Mouse (Mus musculus) splenic B cell, adult 2 months (primary cell): ENCODE measurements around the gene Schip1.

Experiments
- DNase-seq: peaks from one replicate; pipeline ENCODE4 v3.0.0-alpha.2; 2011; ENCODE audit warnings: low read depth, low spot score
- H3K27me3 ChIP-seq: 2 replicates; pipeline ENCODE4 v1.6.1; 2012; ENCODE audit warnings: mild to moderate bottlenecking, low read length, moderate library complexity, mixed read lengths; ENCODE audit not compliant: control insufficient read depth, poor library complexity, insufficient read depth, severe bottlenecking
- H3K36me3 ChIP-seq: 2 replicates; pipeline ENCODE4 v1.6.1; 2012; ENCODE audit warnings: mild to moderate bottlenecking, low read length, moderate library complexity, mixed read lengths; ENCODE audit not compliant: control insufficient read depth, poor library complexity, insufficient read depth, severe bottlenecking

Schip1 gene

GRCm38 (mm10) chr3:68582103-68582740 is 517.6 kb downstream of the Schip1 start:
- DNase-seq = peak; percentile 29
- no peaks in the 10 kb centered on the region for H3K27me3 ChIP-seq
- H3K36me3 ChIP-seq = no peaks in the 10 kb centered on the region; the same call in 1 of the 2 replicates

- no peak for DNase-seq
- H3K36me3 ChIP-seq = no peaks in the 10 kb centered on the region; the same call in 1 of the 2 replicates
- no peaks in the 10 kb centered on the region for H3K27me3 ChIP-seq
These were observed 518.6 kb downstream of the Schip1 start for GRCm38 (mm10) chr3:68583031-68583693.

GRCm38 (mm10) chr3:68583771-68584511 is 519.3 kb downstream of the Schip1 start:
- no peaks in the 10 kb centered on the region for H3K27me3 ChIP-seq
- no peak for DNase-seq
- no peaks in the 10 kb centered on the region; the same call in 1 of the 2 replicates for H3K36me3 ChIP-seq

- H3K27me3 ChIP-seq = no peaks in the 10 kb centered on the region
- DNase-seq = no peak
- no peaks in the 10 kb centered on the region; the same call in 1 of the 2 replicates for H3K36me3 ChIP-seq
These were observed 520.6 kb downstream of the Schip1 start for GRCm38 (mm10) chr3:68585213-68585612.

GRCm38 (mm10) chr3:68586646-68587064 is 522.1 kb downstream of the Schip1 start:
- Histone ChIP-seq H3K27me3 (no peaks in the 10 kb centered on the region), H3K36me3 (no peaks in the 10 kb centered on the region; the same call in 1 of the 2 replicates)
- no peak for DNase-seq

GRCm38 (mm10) chr3:68587567-68588245 is 523.1 kb downstream of the Schip1 start:
- no peaks in the 10 kb centered on the region for H3K36me3 ChIP-seq
- no peaks in the 10 kb centered on the region for H3K27me3 ChIP-seq
- no peak for DNase-seq

- H3K36me3 ChIP-seq = no peaks in the 10 kb centered on the region
- H3K27me3 ChIP-seq = no peaks in the 10 kb centered on the region
- no peak for DNase-seq
These were observed 524.7 kb downstream of the Schip1 start for GRCm38 (mm10) chr3:68589220-68589840.

- DNase-seq = no peak
- no peaks in the 10 kb centered on the region for H3K36me3 ChIP-seq
- no peaks in the 10 kb centered on the region for H3K27me3 ChIP-seq
These were observed 525.8 kb downstream of the Schip1 start for GRCm38 (mm10) chr3:68590436-68590835.

GRCm38 (mm10) chr3:68592575-68592974 is 528.0 kb downstream of the Schip1 start:
- no peaks in the 10 kb centered on the region for H3K27me3 ChIP-seq
- H3K36me3 ChIP-seq = no peaks in the 10 kb centered on the region
- DNase-seq = no peak

- DNase-seq = no peak
- Histone ChIP-seq H3K27me3 (no peaks in the 10 kb centered on the region), H3K36me3 (no peaks in the 10 kb centered on the region)
These were observed 528.7 kb downstream of the Schip1 start for GRCm38 (mm10) chr3:68593073-68593867.

- no peak for DNase-seq
- no peaks in the 10 kb centered on the region for H3K27me3 ChIP-seq
- H3K36me3 ChIP-seq = no peaks in the 10 kb centered on the region
These were observed 530.8 kb downstream of the Schip1 start for GRCm38 (mm10) chr3:68595316-68595925.

GRCm38 (mm10) chr3:68596938-68597337 is 532.3 kb downstream of the Schip1 start:
- Histone ChIP-seq H3K36me3 (no peaks in the 10 kb centered on the region), H3K27me3 (no peaks in the 10 kb centered on the region)
- no peak for DNase-seq

- no peak for DNase-seq
- no peaks in the 10 kb centered on the region for H3K36me3 ChIP-seq
These were observed 538.3 kb downstream of the Schip1 start for GRCm38 (mm10) chr3:68602891-68603290.

More at GRCm38 (mm10) chr3:68602891-68603290, 538.3 kb downstream of the Schip1 start:
- no peaks in the 10 kb centered on the region for H3K27me3 ChIP-seq
